Mouse (Mus musculus): ENCODE measurements around the gene Eml4.

Gene Eml4

GRCm38 (mm10) chr17:83379791-83380190 is 29.1 kb downstream of the Eml4 start:
- no peak for DNase-seq (ENCODE audit: low spot score)

GRCm38 (mm10) chr17:83382752-83383151 is 32.0 kb downstream of the Eml4 start:
- no peak for DNase-seq (ENCODE audit: low spot score)

DNA sequence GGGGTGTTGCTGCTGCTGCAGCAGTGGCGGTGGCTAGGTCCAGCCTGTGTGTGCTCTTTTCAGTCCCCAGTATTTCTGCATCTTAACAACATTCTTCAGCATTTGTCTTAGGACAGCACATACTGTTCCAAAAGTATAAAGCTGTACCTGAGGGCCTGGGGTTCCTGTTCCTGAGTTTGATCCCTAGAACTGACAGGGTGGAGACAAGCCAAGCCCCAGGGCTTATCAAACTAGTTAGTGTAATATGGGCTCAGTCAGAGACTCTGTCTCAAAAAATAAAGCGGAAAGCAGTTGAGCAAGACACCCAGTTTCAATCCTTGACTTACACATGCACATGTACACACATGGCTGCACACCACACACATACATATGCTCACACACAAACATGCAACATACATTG is 34.2 kb downstream of the Eml4 start:
- DNase-seq (ENCODE audit: low spot score), result no peak

DNA sequence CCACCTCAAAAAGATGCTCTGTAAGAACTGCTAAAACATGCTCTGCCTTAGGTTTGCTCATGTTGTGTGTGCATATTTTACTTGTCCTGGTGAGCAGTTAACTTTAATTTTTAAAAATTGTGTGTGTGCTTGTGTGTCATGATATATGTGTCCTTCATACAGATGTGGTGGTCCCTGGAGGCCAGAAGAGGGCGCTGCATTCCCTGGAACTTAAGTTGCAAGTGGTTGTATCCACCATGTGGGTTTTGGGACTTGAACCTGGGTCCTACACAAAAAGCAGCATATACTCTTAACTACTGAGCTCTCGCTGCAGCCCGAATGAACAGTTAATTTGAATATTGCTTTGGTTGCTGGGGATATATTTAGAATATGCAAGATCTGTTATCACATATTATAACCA is 36.4 kb downstream of the Eml4 start:
- DNase-seq (ENCODE audit: low spot score), result no peak

DNA sequence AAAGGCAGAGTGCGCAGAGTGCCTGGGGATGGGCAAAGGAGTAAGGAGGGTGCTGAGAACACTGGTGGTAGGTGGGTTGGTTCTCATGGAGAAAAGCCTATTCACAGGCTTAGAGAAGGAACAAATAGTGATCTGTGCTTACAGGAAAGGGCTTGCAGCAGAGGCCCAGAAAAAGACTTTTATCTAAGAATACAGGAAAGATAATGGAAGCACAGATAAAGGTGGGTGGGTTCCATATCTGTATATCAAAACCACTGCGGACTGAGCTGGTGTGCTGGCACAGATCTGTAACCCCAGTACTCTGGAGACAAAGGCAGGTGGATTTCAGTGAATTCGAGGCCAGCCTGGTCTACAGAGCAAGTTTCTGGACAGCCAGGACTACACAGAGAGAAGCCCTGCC is 43.3 kb downstream of the Eml4 start:
- DNase-seq (ENCODE audit: low spot score), result no peak

DNA sequence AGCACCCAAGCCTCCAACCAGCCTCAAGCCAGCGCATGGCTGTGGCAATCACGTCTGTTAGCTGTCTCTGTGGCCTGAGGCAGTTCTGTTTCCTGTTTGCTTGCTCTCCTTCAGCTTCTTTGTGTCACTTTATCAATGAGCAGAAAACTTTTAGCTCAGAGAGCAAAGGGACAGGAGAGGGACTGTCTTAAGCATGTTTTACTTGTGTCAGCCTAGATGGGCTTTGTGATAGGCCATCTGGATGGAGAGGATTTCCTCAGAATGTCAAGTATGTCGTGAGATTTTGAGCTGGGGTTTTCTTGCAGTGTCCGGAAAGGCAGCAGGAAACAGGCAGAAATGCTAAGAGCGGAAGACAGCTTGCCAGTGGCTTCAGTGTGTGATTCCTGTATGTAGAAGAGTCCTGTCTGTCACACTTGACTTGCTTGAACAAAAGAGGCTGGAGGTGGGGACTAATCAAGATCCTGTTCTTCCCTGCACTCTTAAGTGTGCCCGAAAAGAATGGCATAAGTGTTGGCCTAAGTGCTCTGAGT is 46.9 kb downstream of the Eml4 start:
- no peak for DNase-seq (ENCODE audit: low spot score)

GRCm38 (mm10) chr17:83398756-83399155 is 48.0 kb downstream of the Eml4 start:
- no peak for DNase-seq (ENCODE audit: low spot score)

GRCm38 (mm10) chr17:83430607-83431006 is 79.9 kb downstream of the Eml4 start:
- no peak for DNase-seq (ENCODE audit: low spot score)

GRCm38 (mm10) chr17:83443406-83443805 is 92.7 kb downstream of the Eml4 start:
- no peak for DNase-seq (ENCODE audit: low spot score)

DNA sequence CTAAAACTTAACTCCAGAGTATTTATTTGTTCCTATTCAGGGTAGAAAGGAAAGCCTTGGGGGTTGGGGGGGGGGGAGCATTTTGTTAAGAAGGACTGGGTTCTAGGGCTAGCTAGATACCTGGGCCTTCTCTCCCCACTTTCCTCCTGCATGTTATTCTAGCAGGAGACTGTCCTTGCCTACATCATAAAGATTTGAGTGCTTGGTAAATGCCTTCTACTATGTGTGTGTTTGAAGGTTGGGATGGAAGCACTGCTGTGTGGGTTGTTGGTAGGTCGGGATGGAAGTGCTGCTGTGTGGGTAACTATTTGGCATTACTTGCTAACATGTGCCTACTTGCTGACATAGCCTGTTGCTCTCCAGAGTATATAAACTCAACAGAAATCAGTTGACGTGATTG is 98.9 kb downstream of the Eml4 start:
- no peak for DNase-seq (ENCODE audit: low spot score)

GRCm38 (mm10) chr17:83451367-83451766 is 100.6 kb downstream of the Eml4 start:
- DNase-seq (ENCODE audit: low spot score), result no peak

- DNase-seq (ENCODE audit: low spot score), result no peak
Observed at GRCm38 (mm10) chr17:83451796-83452195, 101.1 kb downstream of the Eml4 start.

- no peak for DNase-seq (ENCODE audit: low spot score)
Observed at GRCm38 (mm10) chr17:83452451-83452850, 101.7 kb downstream of the Eml4 start.

DNA sequence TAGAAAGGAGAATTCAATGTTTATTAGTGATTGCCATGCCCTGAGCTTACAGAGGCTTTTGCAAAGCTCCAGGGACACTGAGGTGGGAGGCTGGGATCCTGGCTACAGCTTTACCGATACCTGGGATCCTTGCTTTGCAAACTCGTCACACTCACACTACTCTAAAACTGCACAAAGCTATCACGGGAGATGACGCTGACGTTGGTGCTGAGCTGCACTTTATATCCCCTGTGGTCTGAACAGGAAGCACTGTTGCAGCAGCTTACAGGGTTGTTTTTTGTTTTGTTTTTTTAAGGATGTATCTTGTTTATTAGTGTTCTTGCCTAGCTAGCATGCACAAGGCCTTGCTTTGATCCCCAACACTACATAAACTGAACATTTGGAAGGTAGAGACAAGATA is 102.9 kb downstream of the Eml4 start:
- DNase-seq (ENCODE audit: low spot score), result no peak

- DNase-seq (ENCODE audit: low spot score), result no peak
Observed at GRCm38 (mm10) chr17:83457271-83457670, 106.5 kb downstream of the Eml4 start.

- no peak for DNase-seq (ENCODE audit: low spot score)
Observed at GRCm38 (mm10) chr17:83465969-83466368, 115.2 kb downstream of the Eml4 start.

GRCm38 (mm10) chr17:83466697-83467251 is 116.0 kb downstream of the Eml4 start:
- no peak for DNase-seq (ENCODE audit: low spot score)

- DNase-seq (ENCODE audit: low spot score), result no peak
Observed at GRCm38 (mm10) chr17:83469586-83469985, 118.9 kb downstream of the Eml4 start.

DNA sequence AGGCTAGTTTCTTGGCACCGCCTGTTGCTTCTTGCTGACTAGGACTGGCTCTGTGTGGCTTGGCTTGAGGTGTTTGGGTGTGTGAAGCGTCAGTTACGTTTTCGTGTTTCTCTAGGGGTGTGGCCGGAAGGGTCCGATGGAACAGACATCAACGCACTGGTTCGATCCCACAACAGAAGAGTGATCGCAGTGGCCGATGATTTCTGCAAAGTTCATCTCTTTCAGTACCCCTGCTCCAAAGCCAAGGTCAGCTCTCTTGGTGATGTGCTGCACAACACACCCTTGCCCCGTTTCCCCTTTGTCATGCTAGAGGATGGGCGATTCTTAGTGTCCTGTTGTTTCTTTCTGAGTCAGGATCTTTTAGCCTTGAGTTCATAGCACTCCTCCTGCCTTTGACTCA is 126.4 kb downstream of the Eml4 start:
- DNase-seq (ENCODE audit: low spot score), result no peak

DNA sequence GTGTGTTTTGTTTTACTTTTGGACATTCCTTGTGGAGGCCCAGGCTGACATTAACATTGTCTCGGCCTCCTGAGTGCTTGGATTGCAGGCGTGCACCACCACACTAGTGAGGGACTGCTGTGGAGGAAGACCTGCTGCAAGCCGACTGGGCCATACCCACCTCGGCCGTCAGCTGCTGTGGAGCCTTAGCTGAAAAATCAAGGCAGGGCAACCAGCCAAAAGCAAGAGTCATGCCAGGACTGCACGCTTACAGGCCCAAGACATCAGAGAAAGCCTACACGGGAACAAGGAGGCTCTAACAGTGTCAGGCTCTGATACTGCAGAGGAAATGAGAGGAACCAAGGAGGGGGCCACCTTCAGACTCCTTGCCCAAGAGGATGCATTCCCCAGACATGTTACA is 130.8 kb downstream of the Eml4 start:
- DNase-seq (ENCODE audit: low spot score), result no peak

DNA sequence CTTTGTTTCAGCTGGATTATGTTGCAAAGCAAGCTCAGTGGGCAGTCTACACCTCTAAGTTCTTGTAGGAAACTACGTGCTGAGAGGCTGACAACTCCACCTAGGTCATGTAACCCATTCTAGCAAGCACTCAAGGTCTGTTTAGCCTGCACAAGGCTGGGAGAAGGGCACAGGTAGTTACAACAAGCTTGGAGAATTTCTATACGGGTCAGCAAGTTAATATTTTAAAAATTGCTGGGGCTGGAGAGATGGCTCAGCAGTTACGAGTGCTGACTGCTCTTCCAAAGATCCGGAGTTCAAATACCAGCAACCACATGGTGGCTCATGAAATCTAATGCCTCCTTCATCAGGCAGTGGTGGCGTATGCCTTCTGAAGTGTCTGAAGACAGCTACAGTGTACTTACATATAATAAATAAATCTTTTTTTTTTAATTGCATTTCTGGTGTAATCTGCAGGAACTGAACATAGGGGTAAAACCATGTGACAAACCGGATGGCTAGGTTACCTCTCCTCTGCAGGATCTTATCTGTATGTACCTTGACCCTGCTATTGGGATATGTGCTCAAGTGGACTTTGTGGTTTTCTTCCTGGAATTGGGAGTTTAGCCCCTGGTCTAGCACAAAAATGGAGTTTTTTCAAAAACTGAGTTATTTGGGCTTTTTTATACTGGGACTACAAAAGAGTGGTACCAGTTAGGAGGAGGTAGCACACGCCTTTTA is 132.2 kb downstream of the Eml4 start:
- DNase-seq (ENCODE audit: low spot score), result no peak

GRCm38 (mm10) chr17:83483784-83484183 is 133.1 kb downstream of the Eml4 start:
- no peak for DNase-seq (ENCODE audit: low spot score)

- DNase-seq (ENCODE audit: low spot score), result no peak
Observed at GRCm38 (mm10) chr17:83487762-83488161, 137.0 kb downstream of the Eml4 start.

DNA sequence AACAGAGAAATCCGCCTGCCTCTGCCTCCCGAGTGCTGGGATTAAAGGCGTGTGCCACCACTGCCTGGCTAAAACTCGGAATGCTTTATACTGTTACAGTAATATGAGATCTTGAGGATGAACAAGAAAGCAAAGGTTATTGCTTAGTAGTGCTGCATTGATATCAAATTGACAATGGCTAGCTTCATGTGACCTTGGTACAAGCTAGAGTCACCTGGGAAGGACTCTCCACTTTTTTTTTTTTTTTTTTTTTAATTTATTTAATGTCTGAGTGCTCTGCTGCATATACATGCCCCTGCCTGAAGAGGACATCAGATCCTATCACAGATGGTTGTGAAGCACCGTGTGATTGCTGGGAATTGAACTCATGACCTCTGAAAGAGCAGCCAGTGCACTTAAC is 148.2 kb downstream of the Eml4 start:
- DNase-seq (ENCODE audit: low spot score), result no peak

Data from left cerebral cortex, adult 11 months (tissue).